Mouse (Mus musculus) urinary bladder, postnatal 10 days (tissue): ENCODE data around the gene Ildr1.

Experiments used
- DNase-seq: peaks from one replicate; pipeline ENCODE4 v3.0.0; 2022; ENCODE audit warnings: low spot score

The Ildr1 gene

DNA sequence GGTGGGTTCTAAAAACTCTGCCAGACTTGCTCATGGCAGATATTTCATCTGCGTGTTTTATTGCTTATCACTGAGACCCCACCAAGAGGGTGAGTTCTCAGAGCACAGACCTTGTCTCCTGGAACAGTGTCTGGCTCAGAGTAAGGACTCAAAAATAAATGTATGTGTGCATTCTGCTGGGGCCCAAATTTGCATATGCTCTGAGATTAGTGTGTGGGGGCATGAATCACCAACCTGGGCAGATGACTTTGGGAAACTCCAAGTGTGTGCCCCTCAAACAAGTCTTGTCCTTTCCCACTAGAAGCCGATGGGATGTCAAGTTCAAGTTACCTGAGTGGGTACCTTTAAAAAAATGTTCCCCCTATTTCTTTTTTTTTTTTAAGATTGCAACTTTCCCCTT, 6.7 kb downstream of the Ildr1 start:
- DNase-seq = no peak

DNA sequence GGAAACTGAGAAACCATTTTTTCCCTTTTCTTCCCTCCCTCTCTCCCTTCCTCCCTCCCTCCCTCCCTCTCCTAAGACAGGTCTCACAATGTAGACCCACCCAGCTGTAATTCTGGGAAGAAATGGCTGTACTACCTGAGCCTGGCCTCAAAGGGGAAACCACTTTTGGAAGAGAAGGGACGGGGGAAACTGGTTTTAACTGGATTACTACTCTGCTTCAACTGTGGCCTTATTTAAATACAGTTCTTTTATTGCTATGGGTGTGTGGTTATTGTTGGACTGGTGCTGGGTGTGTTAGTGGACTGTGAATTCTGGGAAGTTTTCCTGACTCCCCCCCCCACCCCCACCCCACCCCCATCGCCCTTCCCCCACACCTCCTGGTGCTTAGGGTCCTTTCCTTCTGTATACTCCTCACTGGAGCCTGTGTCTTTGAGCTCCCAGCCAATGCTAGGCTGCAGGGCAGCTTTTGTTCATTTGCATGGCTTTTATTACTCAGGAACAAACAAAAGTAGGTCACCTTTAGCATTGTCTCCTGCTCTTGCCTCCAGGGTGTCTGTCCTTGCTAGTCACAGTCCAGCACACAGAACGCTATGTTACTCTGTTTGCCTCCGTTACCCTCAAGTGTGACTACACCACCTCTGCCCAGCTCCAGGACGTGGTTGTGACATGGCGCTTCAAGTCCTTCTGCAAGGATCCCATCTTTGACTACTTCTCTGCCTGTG, 14.1 kb downstream of the Ildr1 start:
- no peak for DNase-seq

GRCm38 (mm10) chr16:36708751-36709150, 15.0 kb downstream of the Ildr1 start:
- no peak for DNase-seq

GRCm38 (mm10) chr16:36709405-36709804, 15.6 kb downstream of the Ildr1 start:
- no peak for DNase-seq

- no peak for DNase-seq
Measured at GRCm38 (mm10) chr16:36710794-36711193, 17.0 kb downstream of the Ildr1 start.

DNA sequence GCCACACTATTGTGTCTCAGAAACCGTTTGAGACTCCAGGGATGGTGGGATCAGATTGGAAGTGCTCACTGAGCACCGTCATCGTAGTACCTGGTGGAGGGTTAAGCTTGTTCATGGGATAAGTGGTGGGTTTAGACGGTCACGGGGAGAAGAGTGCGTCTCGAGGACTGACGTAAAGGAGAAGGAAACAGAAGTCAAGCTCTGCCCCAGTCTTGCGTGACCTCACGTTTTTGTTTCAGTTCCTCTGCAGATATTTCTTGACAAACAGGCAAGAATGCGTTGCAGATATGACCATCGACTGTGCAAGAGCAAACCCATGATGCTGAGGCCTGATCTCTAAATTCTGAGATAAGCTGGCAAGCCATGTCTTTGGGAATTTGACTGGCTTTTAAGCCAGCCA, 18.0 kb downstream of the Ildr1 start:
- DNase-seq = no peak

- DNase-seq = no peak
Measured at GRCm38 (mm10) chr16:36717481-36717880, 23.7 kb downstream of the Ildr1 start.

DNA sequence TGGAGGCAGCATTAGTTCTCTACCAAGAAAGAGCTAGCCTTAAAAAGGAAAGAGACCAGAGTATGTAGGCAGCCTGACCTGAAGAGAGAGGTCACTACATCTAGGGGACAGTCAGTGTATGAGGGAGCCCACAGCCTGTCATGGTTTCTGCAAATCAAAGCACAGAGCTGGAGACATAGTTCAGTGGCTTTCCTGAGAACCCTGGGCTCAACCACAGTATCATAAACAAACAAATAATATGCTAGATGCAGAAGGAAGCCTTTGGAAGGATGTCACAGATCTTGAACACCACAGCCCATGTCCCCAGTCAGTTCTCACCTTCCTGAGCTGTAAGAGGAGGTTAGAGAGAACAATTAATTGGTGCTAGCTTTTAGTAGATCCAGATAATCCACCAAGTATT, 24.9 kb downstream of the Ildr1 start:
- DNase-seq = no peak

- no peak for DNase-seq
Measured at GRCm38 (mm10) chr16:36720194-36721055, 26.6 kb downstream of the Ildr1 start.

DNA sequence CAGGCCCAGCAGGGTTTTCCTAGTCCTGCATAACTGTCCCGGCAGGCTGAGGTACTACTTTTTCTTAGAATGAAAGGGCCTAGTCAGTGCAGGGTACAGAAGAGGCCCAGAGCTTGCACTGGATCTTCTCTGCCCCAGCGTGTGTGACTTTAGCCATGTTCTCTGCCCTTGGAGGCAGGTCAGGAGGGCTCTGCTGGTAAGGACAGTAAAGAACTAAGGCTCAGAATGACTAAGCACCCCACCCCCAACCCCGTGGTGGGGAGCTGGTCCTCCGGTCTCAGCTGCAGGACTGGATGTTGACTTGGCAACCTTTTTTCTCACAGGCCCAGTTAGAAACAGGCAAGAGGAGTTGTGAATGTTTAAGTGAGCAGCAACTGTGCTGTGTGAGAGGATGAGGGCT, 29.0 kb downstream of the Ildr1 start:
- DNase-seq = no peak

DNA sequence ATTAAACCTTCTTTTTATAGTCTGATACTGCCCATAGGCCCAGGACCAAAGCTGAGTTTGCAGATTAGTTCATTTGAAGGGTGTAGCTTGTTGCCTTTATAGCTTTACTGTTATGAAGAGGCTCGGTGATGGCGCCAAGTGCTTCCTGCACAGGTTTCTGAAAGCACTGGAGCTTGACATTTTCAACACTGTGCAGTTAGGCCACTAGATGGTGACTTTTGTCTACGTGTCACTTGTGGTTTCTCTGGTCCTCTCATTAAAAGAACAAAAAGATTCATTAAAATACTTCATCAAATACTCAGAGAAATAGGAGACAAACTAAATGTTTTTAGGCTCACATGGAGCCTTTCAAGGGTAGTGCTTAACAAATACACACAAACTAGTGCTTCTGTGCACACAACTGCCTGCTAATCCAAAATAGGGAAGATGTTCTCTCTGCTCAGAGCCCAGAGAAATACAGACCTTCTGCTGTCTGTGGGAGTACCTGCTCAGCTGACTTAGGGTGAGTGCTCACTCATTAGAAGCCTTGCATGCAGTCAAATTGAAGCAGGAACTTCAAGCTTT, 30.2 kb downstream of the Ildr1 start:
- no peak for DNase-seq

GRCm38 (mm10) chr16:36728959-36729358, 35.2 kb downstream of the Ildr1 start:
- no peak for DNase-seq

DNA sequence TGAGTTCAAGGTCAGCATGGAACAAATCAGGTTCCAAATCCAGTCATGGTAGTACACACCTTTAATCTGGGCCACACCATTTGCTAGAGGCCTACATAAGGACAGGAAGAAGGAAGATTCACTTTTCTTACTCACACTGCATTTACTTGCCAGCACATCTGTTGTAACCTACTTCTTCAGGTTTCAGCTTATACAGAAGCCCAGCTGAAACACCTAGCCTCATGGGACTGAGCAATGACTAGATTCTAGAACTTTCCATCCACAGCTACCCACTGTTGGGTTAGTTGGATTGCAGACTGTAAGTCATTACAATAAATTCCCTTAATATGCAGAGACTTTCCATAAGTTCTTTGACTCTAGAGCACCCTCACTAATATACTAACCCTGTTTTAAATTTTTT, 38.8 kb downstream of the Ildr1 start:
- DNase-seq = no peak

DNA sequence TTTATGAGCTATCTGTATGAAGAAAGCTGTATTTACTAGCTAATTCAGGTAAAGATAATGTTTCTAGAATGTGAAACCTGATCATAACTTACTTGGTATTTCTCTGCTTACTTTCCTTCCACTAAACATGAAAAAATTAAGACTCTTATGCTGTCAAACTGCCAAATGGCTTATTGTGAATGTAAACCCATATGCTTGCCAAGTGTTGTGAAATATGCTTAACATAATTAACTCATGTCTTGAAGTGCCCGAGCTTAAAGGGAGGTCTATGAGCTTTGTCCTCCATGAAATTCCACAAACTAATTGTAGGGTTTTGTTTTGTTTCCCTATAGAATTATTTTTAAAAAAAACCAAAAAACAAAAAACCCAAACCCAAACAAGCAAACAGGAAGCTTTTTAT, 40.0 kb downstream of the Ildr1 start:
- no peak for DNase-seq

- no peak for DNase-seq
Measured at GRCm38 (mm10) chr16:36735421-36735820, 41.6 kb downstream of the Ildr1 start.

DNA sequence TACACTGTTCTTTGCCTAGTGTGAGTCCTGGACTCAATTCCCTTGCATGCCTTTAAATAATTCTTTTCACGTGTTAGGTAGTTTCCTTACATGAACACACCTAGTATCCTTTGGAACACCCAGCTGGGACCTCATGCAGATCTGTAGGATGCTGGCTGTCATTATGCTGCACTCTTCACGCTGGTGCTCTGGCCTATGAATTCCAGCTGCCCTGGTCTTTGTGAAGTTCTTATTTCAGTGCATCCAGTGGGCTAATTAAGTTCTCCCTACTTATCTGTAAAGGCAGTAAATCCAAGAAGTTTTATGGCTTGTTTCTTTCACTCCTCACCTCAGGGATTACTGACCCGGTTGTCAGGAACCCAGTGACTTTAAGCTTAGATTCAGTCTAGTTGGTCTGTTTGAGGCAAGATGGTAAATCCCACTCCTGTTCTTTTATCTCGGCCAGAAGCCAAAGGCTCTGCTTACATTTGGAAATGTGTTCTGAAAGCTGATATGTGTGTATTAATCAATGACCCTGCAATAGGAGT, 45.7 kb downstream of the Ildr1 start:
- DNase-seq = no peak

DNA sequence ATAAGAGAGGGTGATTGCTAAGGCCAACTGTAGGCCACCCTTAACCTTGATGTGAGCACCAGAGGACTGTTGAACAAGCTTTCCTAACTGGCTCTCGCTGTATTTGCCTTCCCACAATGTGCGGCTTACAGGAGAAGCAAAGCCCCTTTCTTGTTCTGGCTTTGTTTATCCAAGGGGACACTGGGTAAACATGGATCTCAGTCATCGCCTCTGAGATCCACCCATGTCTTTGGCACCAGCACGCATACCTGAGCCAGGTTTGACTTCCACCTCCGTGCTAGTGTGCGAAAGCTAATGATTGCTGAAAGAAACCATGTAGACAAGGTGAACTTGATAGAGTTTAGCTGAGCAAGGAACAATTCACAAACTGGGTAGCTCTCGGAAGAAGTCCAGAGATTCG, 49.8 kb downstream of the Ildr1 start:
- no peak for DNase-seq

DNA sequence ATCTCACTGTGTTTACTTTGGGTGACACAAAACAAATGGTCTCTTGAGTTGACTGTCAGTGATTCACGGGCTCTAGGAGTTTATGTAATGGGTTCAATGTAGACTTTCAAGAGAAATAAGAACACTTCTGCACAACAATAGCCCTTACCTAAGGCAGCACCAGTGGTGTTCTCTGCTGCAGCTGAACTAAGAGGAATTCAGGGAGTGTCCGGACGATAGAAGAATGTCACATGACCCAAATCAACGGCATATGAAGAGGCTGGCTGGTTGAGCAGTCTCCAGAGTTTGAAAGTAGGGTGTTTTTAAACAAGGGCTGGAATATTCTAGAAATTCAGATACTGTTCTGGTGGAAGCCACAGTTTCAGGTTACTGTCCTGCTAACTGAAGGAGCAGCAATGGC, 53.3 kb downstream of the Ildr1 start:
- no peak for DNase-seq

DNA sequence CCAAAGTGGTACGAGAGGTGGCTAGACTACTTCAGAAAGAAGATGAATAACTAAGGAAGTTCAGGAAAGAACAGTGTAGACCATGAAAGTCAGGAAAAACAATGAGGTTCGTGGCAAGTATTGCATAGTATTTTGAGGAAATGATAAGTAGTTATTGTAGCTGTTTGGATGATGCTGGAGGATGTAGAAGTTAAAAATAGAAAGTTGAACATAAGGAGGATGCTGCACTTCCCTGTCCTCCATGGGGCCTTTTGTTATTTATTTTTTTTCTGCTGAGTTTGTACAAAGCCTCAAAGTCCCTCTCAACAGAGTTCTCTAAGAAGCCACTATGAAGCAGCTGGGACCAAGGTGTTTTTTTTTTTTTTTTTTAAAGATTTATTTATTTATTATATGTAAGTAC, 54.0 kb downstream of the Ildr1 start:
- no peak for DNase-seq

DNA sequence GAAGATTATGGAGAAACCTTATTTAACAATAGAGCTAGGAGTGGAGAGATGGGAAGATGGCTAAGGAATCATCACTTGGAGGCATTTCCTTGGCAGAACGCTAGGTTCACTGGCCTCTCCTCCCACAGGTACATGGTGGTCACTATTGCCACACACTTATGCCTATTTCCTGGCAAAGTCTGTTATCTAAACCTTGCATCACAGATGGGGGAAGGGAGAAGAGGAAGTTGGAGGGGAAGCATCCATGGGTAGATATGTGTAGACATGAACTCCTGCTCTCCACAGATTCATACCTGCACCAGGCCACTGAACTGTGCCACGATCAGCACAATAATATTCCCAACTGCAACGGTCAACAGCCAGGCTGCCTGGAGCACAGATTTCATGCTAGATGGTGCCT, 58.2 kb downstream of the Ildr1 start:
- DNase-seq = no peak

DNA sequence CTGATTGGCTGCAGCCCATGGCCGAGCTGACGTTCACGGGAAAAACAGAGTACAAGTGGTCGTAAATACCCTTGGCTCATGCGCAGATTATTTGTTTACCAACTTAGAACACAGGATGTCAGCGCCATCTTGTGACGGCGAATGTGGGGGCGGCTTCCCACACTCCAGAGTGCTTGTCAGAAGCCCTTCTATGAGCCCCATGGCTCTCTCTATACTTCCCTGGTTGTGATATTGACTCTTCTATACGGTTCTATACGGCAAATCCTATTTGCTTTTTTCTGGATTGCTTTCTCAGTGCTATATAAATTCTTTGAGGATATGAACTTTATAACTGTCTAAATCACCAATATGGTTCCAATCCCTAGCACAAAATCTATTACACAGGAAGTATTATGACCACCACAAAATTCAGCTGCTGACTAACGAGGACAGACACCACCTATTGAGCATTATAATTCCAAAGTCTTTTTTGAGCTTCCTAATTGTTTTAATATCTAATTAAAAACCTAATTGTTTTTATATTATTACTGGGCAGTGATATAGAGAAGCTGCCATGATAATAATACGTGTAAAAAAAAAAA, 76.5 kb downstream of the Ildr1 start:
- no peak for DNase-seq

DNA sequence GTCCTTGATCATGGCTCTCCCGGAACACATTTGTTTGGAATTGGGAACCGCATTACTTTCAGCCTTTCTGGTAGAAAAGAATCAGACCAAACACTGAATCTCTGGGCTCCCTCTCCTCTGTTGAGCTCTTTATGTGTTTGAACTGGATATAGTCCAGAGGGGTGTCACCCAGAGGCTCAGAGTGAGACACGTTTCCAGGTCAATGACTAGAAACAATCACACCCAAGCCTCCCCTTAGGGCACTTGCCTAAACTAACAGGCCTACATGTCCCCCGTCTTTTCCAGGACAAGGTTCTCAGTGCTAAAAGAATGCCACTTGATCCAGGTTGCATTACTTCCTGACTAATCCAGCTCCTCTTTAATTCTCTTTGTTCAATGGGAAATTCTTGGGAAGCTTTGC, 77.1 kb downstream of the Ildr1 start:
- DNase-seq = no peak

DNA sequence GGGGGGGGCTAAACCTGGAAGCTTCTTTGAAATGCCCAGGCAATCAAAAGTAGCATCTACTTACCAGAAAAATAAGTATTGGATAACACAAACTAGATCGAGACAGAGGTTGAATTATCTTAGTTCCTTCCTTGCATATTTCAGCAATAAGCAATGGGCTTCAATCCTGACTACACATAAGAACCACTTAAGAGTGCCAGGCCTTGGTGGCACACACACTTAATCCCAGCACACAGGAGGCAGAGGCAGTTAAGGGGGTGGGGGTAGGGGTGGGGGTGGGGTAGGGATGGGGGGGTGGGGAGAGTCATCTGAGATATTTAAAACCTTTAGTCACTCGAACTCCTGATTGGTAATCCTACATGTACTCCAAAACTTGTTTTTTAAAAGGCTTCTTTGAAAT, 77.5 kb downstream of the Ildr1 start:
- no peak for DNase-seq
